Mouse (Mus musculus): ENCODE results near the gene Tmem52. TPM values are rescaled to one million over a fixed set of nuclear protein-coding genes. Genes with fewer than 3 reads are reported as not detected.
"Not testable (repeated sequence)": the region's sequence is repeated elsewhere in the genome, so short reads cannot be mapped to it uniquely, and the experiment has no call there.

The Tmem52 gene
- total RNA-seq (2021): 1 to 10 TPM; 2.0 to 3.5 TPM
- long read RNA-seq, partial matches to known transcripts: 0 of 4 reads
- long read RNA-seq, other reads (novel, unspliced or antisense): 1 of 4 reads

DNA sequence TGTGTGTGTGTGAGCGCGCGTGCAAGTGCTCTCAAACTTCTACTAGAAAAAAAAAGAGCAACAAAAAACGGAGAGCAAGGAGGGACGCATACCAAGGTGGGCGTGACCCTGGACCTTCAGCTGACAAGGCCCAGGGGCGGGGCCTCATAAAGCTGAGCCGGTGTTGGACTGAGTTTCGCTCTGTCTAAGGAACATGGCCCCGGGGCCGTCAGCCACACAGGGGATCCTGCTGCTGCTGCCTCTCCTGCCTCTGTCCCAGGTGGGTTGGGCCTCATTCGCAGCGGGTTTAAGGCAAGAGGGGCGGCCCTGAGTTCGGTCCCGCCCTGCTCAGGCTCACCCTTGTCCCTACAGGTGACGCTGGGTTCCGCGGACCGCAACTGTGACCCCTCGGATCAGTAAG, at the start of gene Tmem52:
TSS of gene Tmem52 (plus strand) at position 163 of the 400 bp plus-strand sequence.
- no peak for DNase-seq (ENCODE audit: low spot score in 2 of 2)

DNA sequence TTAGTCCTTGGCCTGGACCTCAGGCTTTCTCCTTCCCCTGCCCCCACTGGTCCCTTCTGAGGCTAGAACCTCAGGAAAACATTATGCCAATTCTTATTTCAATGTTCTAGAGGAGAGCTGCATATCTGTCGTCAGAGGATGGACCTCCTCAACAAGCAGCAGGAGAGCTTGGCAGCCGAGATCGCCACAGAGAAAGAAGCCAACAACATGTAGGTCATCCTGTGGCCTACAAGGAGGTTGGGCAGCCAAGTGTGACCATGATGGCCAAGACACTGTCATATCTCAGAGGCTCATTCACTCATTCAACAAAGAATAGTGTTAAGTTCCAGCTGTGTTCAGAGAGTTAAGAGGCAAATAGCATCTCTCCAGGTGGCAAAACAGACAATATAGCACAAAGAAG, 48.8 kb upstream of the Tmem52 start:
- DNase-seq (ENCODE audit: low spot score in 2 of 2): no peak

DNA sequence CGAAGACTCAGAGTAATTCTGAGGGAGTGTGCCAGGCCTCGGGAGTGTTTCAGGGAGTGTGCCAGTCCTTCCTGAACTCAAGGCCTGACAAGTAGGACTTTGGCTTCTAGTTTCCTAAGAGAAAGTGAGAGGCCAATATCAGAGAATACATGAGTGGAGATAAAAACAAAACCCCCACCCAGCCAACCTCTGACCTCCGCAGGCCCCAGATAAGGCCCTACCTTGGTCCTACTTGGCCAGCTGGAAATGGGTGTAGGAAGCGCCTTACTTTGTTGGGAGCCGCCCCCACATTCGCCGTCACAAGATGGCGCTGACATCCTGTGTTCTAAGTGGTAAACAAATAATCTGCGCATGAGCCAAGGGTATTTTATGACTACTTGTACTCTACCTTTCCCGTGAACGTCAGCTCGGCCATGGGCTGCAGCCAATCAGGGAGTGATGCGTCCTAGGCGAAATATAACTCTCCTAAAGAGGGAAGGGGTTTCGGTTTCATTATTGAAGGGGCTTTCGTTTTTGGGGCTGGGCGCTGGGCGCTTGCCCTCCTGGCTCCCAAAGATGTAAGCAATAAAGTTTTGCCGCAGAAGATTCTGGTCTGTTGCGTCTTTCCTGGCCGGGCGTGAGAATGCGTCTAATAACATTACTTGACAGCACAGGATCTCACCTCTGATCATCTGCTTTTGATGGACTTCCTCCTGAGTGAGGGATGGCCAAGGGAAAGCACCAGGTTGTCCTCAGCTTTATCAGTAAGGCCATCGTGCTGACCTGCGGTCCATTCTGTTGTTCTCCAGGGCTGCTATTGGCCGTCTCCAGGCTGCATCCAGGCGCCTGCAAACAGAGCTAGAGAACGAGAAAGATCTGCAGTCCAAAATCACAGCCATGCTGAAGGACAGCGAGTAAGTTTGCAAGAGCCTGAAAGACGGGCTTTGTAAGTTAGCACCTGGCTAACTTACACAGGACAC, 47.2 kb upstream of the Tmem52 start:
- not testable (repeated sequence) for DNase-seq (ENCODE audit: low spot score in 2 of 2)

DNA sequence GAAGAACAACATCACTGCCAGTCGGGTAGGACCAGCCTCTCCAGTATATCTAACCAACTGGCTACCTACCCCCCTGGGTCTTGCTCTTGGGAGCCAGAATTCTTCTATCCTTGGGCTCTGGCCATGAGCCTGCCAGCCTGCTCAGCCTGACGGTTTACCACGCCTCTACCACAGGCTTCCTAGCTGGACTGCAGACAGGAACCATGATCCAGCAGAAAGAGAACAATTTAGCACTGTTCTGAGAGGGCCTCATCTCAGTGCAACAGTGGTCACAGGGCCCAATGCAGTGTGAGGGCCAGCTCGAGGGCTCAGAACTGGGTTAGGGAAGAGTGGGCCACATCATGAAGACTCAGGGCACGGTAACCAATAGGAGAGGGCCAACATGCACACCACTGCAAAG, 44.9 kb upstream of the Tmem52 start:
- no peak for DNase-seq (ENCODE audit: low spot score in 2 of 2)

DNA sequence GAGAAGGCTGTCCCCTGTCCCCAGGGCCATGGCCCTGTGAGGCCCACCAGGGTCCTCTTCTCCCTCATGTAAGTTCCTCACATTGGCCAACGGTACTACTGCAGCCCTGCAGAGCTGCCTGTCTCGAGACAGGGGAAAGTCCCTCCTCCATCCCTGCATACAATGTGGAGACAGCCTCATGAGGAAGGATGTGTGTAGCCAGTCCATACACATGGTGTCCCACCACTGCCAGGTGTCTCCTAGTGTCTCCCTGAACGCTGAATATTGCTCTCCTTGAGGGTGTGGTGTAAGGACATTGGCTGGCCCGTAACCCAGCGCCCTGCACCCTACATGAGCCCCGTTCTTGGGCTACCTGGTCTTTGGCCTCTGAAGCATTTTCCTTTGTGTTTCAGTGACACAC, 42.6 kb upstream of the Tmem52 start:
- DNase-seq (ENCODE audit: low spot score in 2 of 2): no peak

DNA sequence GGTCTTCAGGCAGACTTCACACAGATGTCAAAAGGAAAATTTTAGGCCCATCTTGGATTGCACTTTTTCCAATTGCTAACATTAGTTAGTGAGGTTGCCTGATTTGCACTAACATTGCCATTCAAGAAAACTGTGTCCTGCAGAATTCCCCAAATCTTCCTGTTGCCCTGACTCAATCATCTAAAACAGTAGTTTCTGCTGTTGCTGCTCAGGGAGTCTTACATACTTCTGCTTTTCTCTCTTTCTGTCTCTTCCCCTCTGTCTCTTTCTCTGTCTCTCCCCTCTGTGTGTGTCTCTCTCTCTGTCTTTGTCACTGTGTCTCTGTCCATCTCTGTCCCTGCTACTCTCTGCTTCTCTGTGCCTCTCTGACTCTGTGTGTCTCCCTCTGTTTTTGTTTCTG, 40.5 kb upstream of the Tmem52 start:
- no peak for DNase-seq (ENCODE audit: low spot score in 2 of 2)

DNA sequence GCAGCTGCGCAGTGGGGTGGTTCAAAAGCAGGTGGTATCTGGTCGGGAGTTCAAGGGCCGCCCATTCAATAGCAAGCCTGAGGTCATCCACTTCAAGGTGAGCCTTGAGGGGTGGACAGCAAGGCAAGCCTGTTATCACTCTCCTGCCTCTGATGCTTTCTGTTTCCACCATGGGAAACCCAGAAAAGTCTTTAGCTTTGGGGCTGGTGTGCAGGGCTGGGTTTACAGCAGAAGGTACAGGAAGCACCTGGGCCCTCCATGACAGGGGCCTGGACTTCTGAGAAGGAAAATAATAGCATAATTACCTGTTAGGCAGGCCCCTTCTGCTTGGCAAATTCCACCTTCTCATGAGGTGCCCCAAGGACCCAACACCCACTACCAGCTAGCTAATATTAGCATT, 39.7 kb upstream of the Tmem52 start:
- DNase-seq (ENCODE audit: low spot score in 2 of 2): no peak

DNA sequence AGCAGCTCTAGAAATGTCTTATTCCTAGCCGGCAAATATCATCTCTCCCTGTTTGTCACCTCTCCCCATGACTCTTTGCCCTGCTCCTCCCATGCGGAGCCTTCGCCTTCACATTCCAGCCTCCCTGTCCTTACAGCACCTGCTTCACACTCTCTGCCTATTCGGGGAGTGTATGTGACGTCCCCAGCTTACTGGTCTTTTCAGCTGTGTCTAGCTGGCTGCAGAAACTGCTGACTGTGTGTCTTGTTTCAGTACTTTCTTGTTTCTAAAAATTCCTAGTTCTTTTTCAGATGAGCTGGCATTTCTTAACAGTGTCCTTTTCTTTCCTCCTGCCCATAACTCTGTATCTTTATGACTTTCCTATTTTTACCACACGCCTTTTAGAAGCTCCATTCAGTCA, 36.6 kb upstream of the Tmem52 start:
- DNase-seq (ENCODE audit: low spot score in 2 of 2): no peak

DNA sequence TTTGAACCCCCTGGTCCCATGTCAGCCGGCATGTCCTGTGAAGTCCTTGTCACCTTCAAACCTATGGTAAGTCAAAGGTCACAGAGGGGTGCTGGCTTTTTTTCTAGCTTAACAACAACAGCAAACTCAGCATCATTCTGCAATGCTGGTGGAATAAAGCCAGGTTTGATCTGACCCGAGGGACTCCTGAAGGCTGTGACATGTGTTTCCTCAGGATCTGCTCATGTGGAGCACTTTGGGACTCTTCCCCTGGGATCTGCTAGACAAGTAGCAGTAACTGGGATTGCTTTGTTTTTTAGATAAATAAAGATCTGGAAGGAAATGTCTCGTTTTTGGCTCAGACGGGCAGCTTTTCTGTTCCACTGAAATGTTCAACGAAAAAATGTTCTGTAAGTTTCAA, 34.9 kb upstream of the Tmem52 start:
- no peak for DNase-seq (ENCODE audit: low spot score in 2 of 2)

DNA sequence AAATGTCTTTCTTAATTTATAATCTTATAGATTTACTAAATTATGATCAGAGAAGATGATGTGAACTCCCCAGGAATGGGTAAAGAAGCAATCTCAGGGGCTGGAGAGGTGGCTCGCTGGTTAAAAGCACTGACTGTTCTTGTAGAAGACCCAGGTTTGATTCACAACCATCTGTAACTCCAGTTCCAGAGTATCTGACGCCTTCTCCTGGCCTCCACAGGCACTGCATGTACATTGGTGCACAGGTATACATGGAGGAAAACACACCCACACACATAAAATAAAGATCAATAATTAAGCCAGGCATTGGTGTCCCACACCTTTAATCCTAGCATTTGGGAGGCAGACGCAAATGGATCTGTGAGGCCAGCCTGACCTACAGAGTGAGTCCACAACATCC, 26.1 kb upstream of the Tmem52 start:
- DNase-seq (ENCODE audit: low spot score in 2 of 2): no peak

DNA sequence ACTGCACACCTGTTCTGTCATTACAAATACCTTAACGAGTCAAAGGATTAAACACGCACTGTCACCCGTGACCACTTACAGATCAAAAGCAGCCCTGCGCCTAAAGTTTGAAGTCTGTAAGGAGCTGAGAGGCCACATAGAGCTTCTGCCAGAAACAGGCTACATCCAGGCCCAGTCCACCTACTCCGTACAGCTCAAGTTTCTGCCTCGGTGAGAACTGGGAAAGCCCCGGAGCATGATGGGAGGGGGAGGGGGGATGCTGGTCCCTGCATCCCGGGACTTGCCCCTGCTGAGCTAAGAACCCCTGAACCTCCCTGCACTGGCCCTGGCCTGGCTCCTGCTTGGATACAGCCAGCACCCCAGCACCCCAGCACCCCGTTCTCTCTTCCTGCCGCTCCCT, 17.3 kb upstream of the Tmem52 start:
- no peak for DNase-seq (ENCODE audit: low spot score in 2 of 2)

DNA sequence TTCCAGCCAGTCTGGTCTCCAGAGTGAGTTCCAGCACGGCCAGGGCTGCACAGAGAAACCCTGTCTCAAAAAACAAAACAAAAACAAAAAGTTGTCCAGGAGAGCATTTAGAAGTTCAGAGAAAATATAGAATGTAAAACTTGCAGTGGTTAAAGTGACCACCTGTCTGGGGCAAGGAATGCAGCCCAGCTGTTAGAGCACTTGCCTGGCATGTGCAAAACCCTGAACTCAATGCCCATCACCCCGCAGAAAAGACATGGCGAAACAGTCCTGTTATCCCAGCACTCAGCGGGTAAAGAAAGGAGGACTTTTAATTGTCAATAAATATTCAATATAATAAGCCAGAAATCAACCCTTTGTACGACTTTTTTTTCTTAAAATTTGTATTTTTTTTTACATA, 10.3 kb upstream of the Tmem52 start:
- DNase-seq (ENCODE audit: low spot score in 2 of 2): no peak

DNA sequence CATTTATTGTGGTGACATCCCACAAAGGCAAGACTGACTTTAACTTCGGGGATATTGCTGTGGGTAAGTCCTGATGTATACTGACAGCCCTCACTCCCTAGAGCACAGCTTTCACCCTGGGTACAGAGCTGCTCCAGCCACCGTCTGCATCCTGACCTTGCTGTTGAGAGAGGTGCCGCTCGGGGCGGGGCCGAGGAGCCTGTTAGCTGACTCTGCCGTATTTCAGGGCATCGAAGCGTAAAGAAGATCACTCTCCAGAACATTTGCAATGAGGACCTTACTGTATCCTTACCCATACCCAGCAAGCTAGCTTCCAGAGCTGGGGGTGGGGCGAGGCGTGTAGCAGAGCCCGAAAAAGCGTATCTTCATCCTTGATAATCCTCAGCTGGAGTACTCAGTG, 5.9 kb upstream of the Tmem52 start:
- no peak for DNase-seq (ENCODE audit: low spot score in 2 of 2)

DNA sequence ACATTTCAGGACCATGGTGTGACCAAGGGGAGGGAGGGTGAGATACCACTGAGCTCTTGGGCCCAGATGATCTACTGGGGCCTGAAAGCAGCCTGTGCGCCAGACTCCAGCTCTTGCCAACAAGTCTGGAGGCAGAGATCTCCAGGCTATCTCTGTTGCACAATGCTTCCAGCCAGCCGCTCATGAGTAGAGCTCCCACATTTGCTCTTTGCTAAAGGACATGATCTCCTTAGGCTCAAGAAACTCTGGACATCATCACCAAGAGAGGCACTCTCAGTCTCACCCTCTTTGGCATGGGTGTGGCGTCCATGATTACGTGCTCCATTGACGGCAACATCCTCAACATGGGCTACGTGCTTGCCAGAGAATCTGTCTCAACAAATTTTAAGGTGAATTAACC, 5.3 kb upstream of the Tmem52 start:
- DNase-seq (ENCODE audit: low spot score in 2 of 2): no peak

DNA sequence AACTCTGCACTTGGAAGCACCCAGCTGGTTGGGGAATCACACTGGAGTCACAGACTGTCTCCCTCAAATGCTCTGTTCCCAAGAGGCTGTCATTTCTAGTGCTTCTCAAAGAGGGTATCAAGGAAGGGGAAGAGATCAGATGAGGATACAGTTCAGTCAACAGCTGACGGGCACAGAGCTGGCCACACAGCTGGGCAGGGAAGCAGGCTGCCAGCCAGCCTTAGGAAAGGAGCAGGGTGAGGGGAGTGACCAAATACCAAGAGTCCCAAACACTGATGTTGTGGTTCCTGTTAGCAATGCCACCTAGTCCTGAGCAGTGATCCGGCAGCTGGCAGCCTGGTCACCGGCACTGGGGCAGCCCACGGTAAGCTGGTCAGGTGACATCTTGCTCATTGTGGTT, 4.9 kb upstream of the Tmem52 start:
- no peak for DNase-seq (ENCODE audit: low spot score in 2 of 2)

DNA sequence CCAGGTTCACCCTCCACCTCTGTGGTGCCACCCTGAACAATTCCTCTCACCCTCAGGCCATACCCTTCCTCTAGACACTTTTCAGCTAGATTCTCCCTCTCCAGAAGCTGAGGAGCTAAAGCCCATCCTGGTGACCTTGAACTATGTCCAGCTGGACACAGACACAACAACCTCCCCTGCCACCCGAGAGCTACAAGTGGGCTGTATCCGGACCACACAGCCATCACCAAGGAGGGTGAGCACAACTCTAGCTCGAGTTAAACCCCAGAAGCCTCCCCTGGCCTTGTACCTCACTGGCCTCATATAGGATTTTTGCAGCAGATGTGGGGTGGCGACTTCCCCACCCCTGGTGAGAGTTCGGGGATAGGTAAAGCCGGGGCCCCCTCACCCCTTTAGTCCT, 3.3 kb upstream of the Tmem52 start:
- DNase-seq (ENCODE audit: low spot score in 2 of 2): no peak

DNA sequence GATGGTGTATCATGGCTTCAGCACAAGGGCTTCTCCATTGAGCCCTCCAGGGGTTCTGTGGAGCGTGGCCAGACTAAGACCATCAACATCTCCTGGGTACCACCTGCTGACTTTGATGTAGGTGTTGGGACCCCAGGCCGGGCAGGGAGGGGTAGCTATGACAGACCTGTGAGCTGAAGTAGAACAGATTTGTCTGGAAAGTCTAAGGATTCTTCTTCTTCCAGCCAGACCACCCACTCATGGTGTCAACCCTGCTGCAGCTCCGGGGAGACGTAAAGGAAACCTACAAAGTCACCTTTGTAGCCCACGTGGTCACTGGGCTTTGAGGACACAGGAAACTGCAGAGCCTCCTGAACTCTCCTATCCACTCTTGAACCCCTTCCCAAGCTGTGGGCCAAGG, 2.8 kb upstream of the Tmem52 start:
- no peak for DNase-seq (ENCODE audit: low spot score in 2 of 2)

DNA sequence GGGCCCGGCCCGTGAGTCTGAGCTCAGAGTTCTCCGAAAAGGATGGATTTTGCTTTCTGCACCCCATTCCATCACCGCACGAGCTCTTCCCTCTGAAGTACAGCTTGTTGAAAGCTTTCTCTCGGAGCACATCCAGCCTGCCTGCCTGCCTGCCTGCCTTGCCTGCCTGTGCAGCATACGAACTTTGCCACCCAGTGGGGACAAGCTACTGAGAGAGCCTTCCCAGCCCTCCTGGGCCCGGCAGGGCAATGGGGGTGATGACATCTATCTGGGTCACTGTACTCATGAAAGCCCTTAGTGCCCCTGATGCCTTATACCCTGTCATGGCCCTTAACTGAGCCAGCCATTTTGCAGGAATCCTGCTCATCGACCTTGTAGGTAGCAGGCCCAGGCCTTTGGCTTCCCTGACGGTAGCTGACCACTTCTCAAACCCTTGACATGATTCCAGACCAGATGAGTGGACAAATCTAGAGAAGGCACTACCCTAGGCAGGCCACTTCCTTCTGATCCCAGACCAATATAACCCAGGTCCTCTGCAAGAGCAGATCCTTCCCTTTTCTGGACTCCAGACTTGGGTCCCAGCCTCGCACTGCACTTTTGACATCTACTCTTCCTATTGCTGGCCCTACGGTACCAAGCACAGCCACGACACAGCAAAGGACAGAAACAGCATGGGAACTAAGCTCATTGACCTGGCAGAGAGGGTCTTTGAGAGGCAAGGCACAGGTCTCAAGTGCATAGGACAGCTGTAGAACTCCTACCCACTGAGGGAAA, 1.5 kb upstream of the Tmem52 start:
- DNase-seq (ENCODE audit: low spot score in 2 of 2): no peak

DNA sequence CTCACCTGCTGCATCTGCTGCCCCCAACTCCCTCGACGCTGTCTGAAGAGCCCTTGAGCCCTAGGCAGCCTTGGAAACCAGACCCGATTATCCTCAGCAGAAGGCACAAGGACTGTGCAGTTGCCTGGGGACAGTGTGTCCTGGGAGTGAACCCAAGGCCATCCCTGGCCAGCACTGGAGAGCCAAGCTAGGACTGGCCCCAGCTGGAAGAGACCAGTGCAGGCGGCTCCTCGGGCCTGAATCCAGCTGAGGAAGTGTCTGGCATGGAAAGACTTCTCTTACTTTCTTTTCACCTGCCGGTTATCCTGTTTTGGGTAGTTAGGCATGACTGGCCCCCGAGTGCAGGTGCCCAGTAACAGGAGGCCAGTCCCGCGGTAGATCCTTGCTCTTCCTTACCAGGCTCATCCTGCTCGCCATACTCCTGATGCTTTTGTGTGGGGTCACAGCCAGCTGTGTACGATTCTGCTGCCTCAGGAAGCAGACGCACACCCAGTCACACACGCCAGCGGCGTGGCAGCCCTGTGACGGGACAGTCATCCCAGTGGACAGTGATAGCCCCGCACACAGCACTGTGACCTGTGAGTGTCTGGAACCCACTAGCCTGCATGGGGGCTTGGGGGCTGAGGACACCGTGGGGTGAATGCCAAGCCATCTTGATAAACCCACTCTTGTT, 812 bp downstream of the Tmem52 start:
- peak; percentile 37 to 45 for DNase-seq (ENCODE audit: low spot score in 2 of 2)

DNA sequence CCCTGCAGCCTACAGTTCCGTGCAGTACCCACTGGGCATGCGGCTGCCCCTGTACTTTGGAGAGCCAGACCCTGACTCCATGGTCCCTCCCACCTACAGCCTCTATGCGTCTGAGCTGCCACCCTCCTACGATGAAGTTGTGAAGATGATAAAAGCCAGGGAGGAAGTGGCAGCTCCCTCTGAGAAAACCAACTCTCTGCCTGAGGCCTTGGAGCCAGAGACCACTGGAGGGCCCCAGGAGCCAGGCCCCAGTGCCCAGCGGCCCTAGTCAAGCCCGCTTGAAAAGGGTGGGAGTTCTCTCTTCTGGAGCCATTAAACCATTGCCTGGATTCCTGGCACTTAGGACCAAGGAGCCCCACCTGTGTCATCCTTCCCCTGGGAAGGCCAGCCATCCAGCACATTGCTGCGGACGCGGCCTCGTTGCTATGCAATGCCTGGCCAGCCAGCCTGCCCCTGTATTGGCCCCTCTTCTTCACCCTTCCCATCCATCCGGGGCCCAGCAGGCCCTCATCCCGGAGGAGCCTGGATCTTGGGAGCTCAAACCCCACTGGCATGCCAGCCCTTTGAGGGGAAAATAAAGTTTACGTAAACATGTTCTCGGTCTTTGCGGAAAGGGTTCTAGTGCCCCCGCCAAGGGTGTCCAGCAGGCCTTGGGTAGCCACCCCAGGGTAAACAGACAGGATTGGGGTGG, 1.5 kb downstream of the Tmem52 start:
- no peak for DNase-seq (ENCODE audit: low spot score in 2 of 2)

DNA sequence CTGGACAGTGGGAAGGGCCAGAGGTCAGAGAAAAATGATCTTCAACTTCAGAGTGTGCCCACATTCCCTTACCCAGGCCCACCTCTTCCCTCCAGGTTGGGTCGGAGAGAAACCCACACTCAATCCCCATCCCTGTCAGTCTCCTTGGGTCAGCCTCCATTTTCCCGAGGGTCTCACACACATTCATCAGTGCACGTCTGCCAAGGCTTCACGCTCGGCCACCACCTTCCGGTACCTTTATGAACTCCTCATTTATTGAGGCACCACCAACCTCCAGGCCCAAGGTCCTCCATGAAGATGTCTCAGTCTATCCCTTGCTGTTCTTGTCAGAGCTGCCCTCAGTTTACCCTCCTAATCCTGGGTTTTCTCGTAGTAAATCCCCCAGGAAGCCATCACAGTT, 2.1 kb downstream of the Tmem52 start:
- DNase-seq (ENCODE audit: low spot score in 2 of 2): no peak
